Mouse (Mus musculus): ENCODE data around the gene Brap.
"Not testable (repeated sequence)": the region's sequence is repeated elsewhere in the genome, so short reads cannot be mapped to it uniquely, and the experiment has no call there.

Brap gene

GRCm38 (mm10) chr5:121667067-121667466, 6.7 kb downstream of the Brap start:
- DNase-seq (ENCODE audit: extremely low read depth, insufficient read length, low spot score): no peak

GRCm38 (mm10) chr5:121668411-121668810, 8.0 kb downstream of the Brap start:
- peak; percentile 61 for DNase-seq (ENCODE audit: extremely low read depth, insufficient read length, low spot score)

- no peak for DNase-seq (ENCODE audit: extremely low read depth, insufficient read length, low spot score)
Measured at GRCm38 (mm10) chr5:121670412-121670811, 10.0 kb downstream of the Brap start.

GRCm38 (mm10) chr5:121682250-121682649, 21.9 kb downstream of the Brap start:
- DNase-seq (ENCODE audit: extremely low read depth, insufficient read length, low spot score): no peak

- DNase-seq (ENCODE audit: extremely low read depth, insufficient read length, low spot score): peak; percentile 72
Measured at GRCm38 (mm10) chr5:121685495-121685894, 25.1 kb downstream of the Brap start.

- DNase-seq (ENCODE audit: extremely low read depth, insufficient read length, low spot score): no peak
Measured at GRCm38 (mm10) chr5:121686113-121686898, 25.9 kb downstream of the Brap start.

- peak; percentile 22 for DNase-seq (ENCODE audit: extremely low read depth, insufficient read length, low spot score)
Measured at GRCm38 (mm10) chr5:121690482-121691211, 30.3 kb downstream of the Brap start.

GRCm38 (mm10) chr5:121691436-121691835, 31.1 kb downstream of the Brap start:
- DNase-seq (ENCODE audit: extremely low read depth, insufficient read length, low spot score): not testable (repeated sequence)

- no peak for DNase-seq (ENCODE audit: extremely low read depth, insufficient read length, low spot score)
Measured at GRCm38 (mm10) chr5:121692897-121693296, 32.5 kb downstream of the Brap start.

- DNase-seq (ENCODE audit: extremely low read depth, insufficient read length, low spot score): no peak
Measured at GRCm38 (mm10) chr5:121696761-121697160, 36.4 kb downstream of the Brap start.

- no peak for DNase-seq (ENCODE audit: extremely low read depth, insufficient read length, low spot score)
Measured at GRCm38 (mm10) chr5:121699891-121700290, 39.5 kb downstream of the Brap start.

GRCm38 (mm10) chr5:121700496-121700895, 40.1 kb downstream of the Brap start:
- DNase-seq (ENCODE audit: extremely low read depth, insufficient read length, low spot score): peak; percentile 65

- DNase-seq (ENCODE audit: extremely low read depth, insufficient read length, low spot score): no peak
Measured at GRCm38 (mm10) chr5:121701111-121701769, 40.9 kb downstream of the Brap start.

GRCm38 (mm10) chr5:121703341-121703740, 43.0 kb downstream of the Brap start:
- no peak for DNase-seq (ENCODE audit: extremely low read depth, insufficient read length, low spot score)

- no peak for DNase-seq (ENCODE audit: extremely low read depth, insufficient read length, low spot score)
Measured at GRCm38 (mm10) chr5:121704512-121705248, 44.3 kb downstream of the Brap start.

- DNase-seq (ENCODE audit: extremely low read depth, insufficient read length, low spot score): no peak
Measured at GRCm38 (mm10) chr5:121710402-121710801, 50.0 kb downstream of the Brap start.

GRCm38 (mm10) chr5:121710851-121711173, 50.4 kb downstream of the Brap start:
- no peak for DNase-seq (ENCODE audit: extremely low read depth, insufficient read length, low spot score)

GRCm38 (mm10) chr5:121711174-121711927, 51.0 kb downstream of the Brap start, which contains the start of gene Atxn2:
Atxn2 (plus strand) TSS chr5:121711337.
- peak; percentile 86 for DNase-seq (ENCODE audit: extremely low read depth, insufficient read length, low spot score)

GRCm38 (mm10) chr5:121711928-121712231, 51.5 kb downstream of the Brap start:
- no peak for DNase-seq (ENCODE audit: extremely low read depth, insufficient read length, low spot score)

GRCm38 (mm10) chr5:121712232-121712933, 52.0 kb downstream of the Brap start:
- DNase-seq (ENCODE audit: extremely low read depth, insufficient read length, low spot score): peak; percentile 12

All from 3134 (cell line).